Mouse (Mus musculus): ENCODE data around the gene Rhd. TPM values are rescaled to one million over a fixed set of nuclear protein-coding genes. Genes with fewer than 3 reads are reported as not detected.

Rhd gene
- polyA plus RNA-seq, 1 experiment from 2014 or later: 23.5 TPM

- Histone ChIP-seq H3K27me3 (ENCODE audit: control insufficient read depth, insufficient read depth, low read length) (peaks cover 21% of the 10 kb centered on the region; the same call in 1 of the 2 replicates), H3K9me3 (replicated peaks; ENCODE audit: control insufficient read depth, low read length) (no peaks in the 10 kb centered on the region), H3K27ac (ENCODE audit: low read length) (no peak overlapping the region), H3K4me3 (replicated peaks; ENCODE audit: low read length) (no peak overlapping the region), H3K9ac (ENCODE audit: low read length) (no peak overlapping the region), H3K4me1 (ENCODE audit: control insufficient read depth, insufficient read depth, low read length) (peaks cover 20% of the 10 kb centered on the region), H3K36me3 (ENCODE audit: control insufficient read depth, insufficient read depth, low read length) (no peaks in the 10 kb centered on the region), H3K4me2 (ENCODE audit: low read depth, low read length) (no peak overlapping the region)
- no peak for ATAC-seq (ENCODE audit: insufficient read depth, low FRiP score)
- WGBS: 76% methylated on average over 5 of the region's 5 CpGs
Observed at GRCm38 (mm10) chr4:134865789-134866188, 1.5 kb downstream of the Rhd start.

- Histone ChIP-seq H3K9me3 (replicated peaks; ENCODE audit: control insufficient read depth, low read length) (no peaks in the 10 kb centered on the region), H3K27ac (ENCODE audit: low read length) (no peak overlapping the region), H3K27me3 (ENCODE audit: control insufficient read depth, insufficient read depth, low read length) (peaks cover 21% of the 10 kb centered on the region; the same call in 1 of the 2 replicates), H3K4me3 (replicated peaks; ENCODE audit: low read length) (no peak overlapping the region), H3K36me3 (ENCODE audit: control insufficient read depth, insufficient read depth, low read length) (no peaks in the 10 kb centered on the region), H3K9ac (ENCODE audit: low read length) (no peak overlapping the region), H3K4me1 (ENCODE audit: control insufficient read depth, insufficient read depth, low read length) (peaks cover 20% of the 10 kb centered on the region), H3K4me2 (ENCODE audit: low read depth, low read length) (no peak overlapping the region)
- ATAC-seq (ENCODE audit: insufficient read depth, low FRiP score): no peak
- WGBS: 90% methylated on average over 8 of the region's 8 CpGs
Observed at GRCm38 (mm10) chr4:134867213-134867612, 2.9 kb downstream of the Rhd start.

- Histone ChIP-seq H3K27ac (ENCODE audit: low read length) (no peak overlapping the region), H3K9me3 (replicated peaks; ENCODE audit: control insufficient read depth, low read length) (no peaks in the 10 kb centered on the region), H3K4me3 (replicated peaks; ENCODE audit: low read length) (no peak overlapping the region), H3K4me2 (ENCODE audit: low read depth, low read length) (no peak overlapping the region), H3K4me1 (ENCODE audit: control insufficient read depth, insufficient read depth, low read length) (peaks cover 20% of the 10 kb centered on the region), H3K27me3 (ENCODE audit: control insufficient read depth, insufficient read depth, low read length) (peaks cover 21% of the 10 kb centered on the region; the same call in 1 of the 2 replicates), H3K9ac (ENCODE audit: low read length) (no peak overlapping the region; the same call in 1 of the 2 replicates), H3K36me3 (ENCODE audit: control insufficient read depth, insufficient read depth, low read length) (no peaks in the 10 kb centered on the region)
- ATAC-seq (ENCODE audit: insufficient read depth, low FRiP score): no peak
- WGBS: 87% methylated on average over 8 of the region's 8 CpGs
Observed at GRCm38 (mm10) chr4:134867661-134868060, 3.3 kb downstream of the Rhd start.

GRCm38 (mm10) chr4:134868065-134868464 is 3.7 kb downstream of the Rhd start:
- ATAC-seq (ENCODE audit: insufficient read depth, low FRiP score): no peak
- Histone ChIP-seq H3K36me3 (ENCODE audit: control insufficient read depth, insufficient read depth, low read length) (no peaks in the 10 kb centered on the region), H3K4me2 (ENCODE audit: low read depth, low read length) (no peak overlapping the region), H3K9me3 (replicated peaks; ENCODE audit: control insufficient read depth, low read length) (no peaks in the 10 kb centered on the region), H3K27me3 (ENCODE audit: control insufficient read depth, insufficient read depth, low read length) (peaks cover 21% of the 10 kb centered on the region; the same call in 1 of the 2 replicates), H3K4me1 (ENCODE audit: control insufficient read depth, insufficient read depth, low read length) (peaks cover 20% of the 10 kb centered on the region), H3K9ac (ENCODE audit: low read length) (no peak overlapping the region; the same call in 1 of the 2 replicates), H3K4me3 (replicated peaks; ENCODE audit: low read length) (no peak overlapping the region), H3K27ac (ENCODE audit: low read length) (no peak overlapping the region)
- 85% methylated on average over 10 of the region's 10 CpGs for WGBS

GRCm38 (mm10) chr4:134868490-134868889 is 4.2 kb downstream of the Rhd start:
- Histone ChIP-seq H3K36me3 (ENCODE audit: control insufficient read depth, insufficient read depth, low read length) (no peaks in the 10 kb centered on the region), H3K27ac (ENCODE audit: low read length) (no peak overlapping the region), H3K4me3 (replicated peaks; ENCODE audit: low read length) (no peak overlapping the region), H3K9ac (ENCODE audit: low read length) (no peak overlapping the region), H3K27me3 (ENCODE audit: control insufficient read depth, insufficient read depth, low read length) (peaks cover 21% of the 10 kb centered on the region; the same call in 1 of the 2 replicates), H3K4me2 (ENCODE audit: low read depth, low read length) (no peak overlapping the region), H3K9me3 (replicated peaks; ENCODE audit: control insufficient read depth, low read length) (no peaks in the 10 kb centered on the region), H3K4me1 (ENCODE audit: control insufficient read depth, insufficient read depth, low read length) (peaks cover 20% of the 10 kb centered on the region)
- 31% methylated on average over 9 of the region's 9 CpGs for WGBS
- no peak for ATAC-seq (ENCODE audit: insufficient read depth, low FRiP score)

- Histone ChIP-seq H3K27me3 (ENCODE audit: control insufficient read depth, insufficient read depth, low read length) (peaks cover 21% of the 10 kb centered on the region; the same call in 1 of the 2 replicates), H3K27ac (ENCODE audit: low read length) (0 out of 2 replicates have a peak overlapping the region, but pooled peaks have one; percentile 10), H3K4me1 (ENCODE audit: control insufficient read depth, insufficient read depth, low read length) (peaks cover 20% of the 10 kb centered on the region), H3K9me3 (replicated peaks; ENCODE audit: control insufficient read depth, low read length) (no peaks in the 10 kb centered on the region), H3K4me2 (ENCODE audit: low read depth, low read length) (peak overlapping the region; percentile 42), H3K9ac (ENCODE audit: low read length) (peak overlapping the region; percentile 49), H3K4me3 (replicated peaks; ENCODE audit: low read length) (no peak overlapping the region; the same call in 1 of the 2 replicates), H3K36me3 (ENCODE audit: control insufficient read depth, insufficient read depth, low read length) (no peaks in the 10 kb centered on the region)
- ATAC-seq (ENCODE audit: insufficient read depth, low FRiP score): peak; percentile 51; the same call in 1 of the 2 replicates
- WGBS: 16% methylated on average over 16 of the region's 16 CpGs
Observed at GRCm38 (mm10) chr4:134869068-134869730, 4.9 kb downstream of the Rhd start.

GRCm38 (mm10) chr4:134869815-134870375 is 5.6 kb downstream of the Rhd start:
- no peak overlapping the region; the same call in 1 of the 2 replicates for H3K4me3 ChIP-seq (replicated peaks; ENCODE audit: low read length)

GRCm38 (mm10) chr4:134871477-134871876 is 7.1 kb downstream of the Rhd start:
- Histone ChIP-seq H3K9ac (ENCODE audit: low read length) (no peak overlapping the region), H3K4me2 (ENCODE audit: low read depth, low read length) (no peak overlapping the region), H3K4me1 (ENCODE audit: control insufficient read depth, insufficient read depth, low read length) (peaks cover 20% of the 10 kb centered on the region), H3K36me3 (ENCODE audit: control insufficient read depth, insufficient read depth, low read length) (no peaks in the 10 kb centered on the region), H3K4me3 (replicated peaks; ENCODE audit: low read length) (no peak overlapping the region), H3K27ac (ENCODE audit: low read length) (0 out of 2 replicates have a peak overlapping the region, but pooled peaks have one; percentile 11), H3K9me3 (replicated peaks; ENCODE audit: control insufficient read depth, low read length) (no peaks in the 10 kb centered on the region), H3K27me3 (ENCODE audit: control insufficient read depth, insufficient read depth, low read length) (peaks cover 21% of the 10 kb centered on the region; the same call in 1 of the 2 replicates)
- WGBS: 25% methylated on average over 4 of the region's 4 CpGs
- ATAC-seq (ENCODE audit: insufficient read depth, low FRiP score): no peak; the same call in 1 of the 2 replicates

More at GRCm38 (mm10) chr4:134869815-134870375, 5.6 kb downstream of the Rhd start:
- H3K9me3 ChIP-seq (replicated peaks; ENCODE audit: control insufficient read depth, low read length): no peaks in the 10 kb centered on the region
- H3K9ac ChIP-seq (ENCODE audit: low read length): peak overlapping the region; percentile 49
- H3K4me1 ChIP-seq (ENCODE audit: control insufficient read depth, insufficient read depth, low read length): peaks cover 20% of the 10 kb centered on the region
- WGBS: 54% methylated on average over 7 of the region's 7 CpGs
- H3K4me2 ChIP-seq (ENCODE audit: low read depth, low read length): peak overlapping the region; percentile 42
- H3K27me3 ChIP-seq (ENCODE audit: control insufficient read depth, insufficient read depth, low read length): peaks cover 21% of the 10 kb centered on the region; the same call in 1 of the 2 replicates
- no peak for ATAC-seq (ENCODE audit: insufficient read depth, low FRiP score)
- H3K27ac ChIP-seq (ENCODE audit: low read length): no peak overlapping the region
- no peaks in the 10 kb centered on the region for H3K36me3 ChIP-seq (ENCODE audit: control insufficient read depth, insufficient read depth, low read length)

- Histone ChIP-seq H3K9ac (ENCODE audit: low read length) (no peak overlapping the region), H3K4me2 (ENCODE audit: low read depth, low read length) (no peak overlapping the region), H3K27ac (ENCODE audit: low read length) (0 out of 2 replicates have a peak overlapping the region, but pooled peaks have one; percentile 11), H3K4me3 (replicated peaks; ENCODE audit: low read length) (no peak overlapping the region), H3K4me1 (ENCODE audit: control insufficient read depth, insufficient read depth, low read length) (peaks cover 20% of the 10 kb centered on the region), H3K9me3 (replicated peaks; ENCODE audit: control insufficient read depth, low read length) (no peaks in the 10 kb centered on the region), H3K27me3 (ENCODE audit: control insufficient read depth, insufficient read depth, low read length) (peaks cover 21% of the 10 kb centered on the region; the same call in 1 of the 2 replicates), H3K36me3 (ENCODE audit: control insufficient read depth, insufficient read depth, low read length) (no peaks in the 10 kb centered on the region)
- ATAC-seq (ENCODE audit: insufficient read depth, low FRiP score): no peak
- whole genome bisulfite sequencing: 47% methylated on average over 2 of the region's 2 CpGs
Observed at GRCm38 (mm10) chr4:134871950-134872349, 7.6 kb downstream of the Rhd start.
